Mouse (Mus musculus) liver, embryonic 11.5 days (tissue): ENCODE data around the gene Csrnp2. TPM values are rescaled to one million over a fixed set of nuclear protein-coding genes. Genes with fewer than 3 reads are reported as not detected.
"Not testable (repeated sequence)": the region's sequence is repeated elsewhere in the genome, so short reads cannot be mapped to it uniquely, and the experiment has no call there.

Source experiments
- ATAC-seq: fragments of 200-750 bp; cut with Nextera tagmentation; replicated peaks from 2 replicates; pipeline ENCODE4 v1.8.0; 2017; ENCODE audit warnings: moderate number of reproducible peaks, mild to moderate bottlenecking, moderate TSS enrichment, moderate library complexity; ENCODE audit not compliant: low FRiP score
- DNase-seq: peaks from one replicate; pipeline ENCODE4 v3.0.0-alpha.2; 2017; ENCODE audit warnings: low spot score
- H3K27ac ChIP-seq: fragments of 300-500 bp; sonication (generic); 2 replicates; pipeline ENCODE4 v1.5.1; 2014; ENCODE audit warnings: mild to moderate bottlenecking, low read depth, low read length, control low read depth
- H3K27me3 ChIP-seq: fragments of 300-500 bp; sonication (generic); replicated peaks from 2 replicates; pipeline ENCODE4 v1.6.1; 2014; ENCODE audit warnings: low read length, mixed read lengths; ENCODE audit not compliant: control insufficient read depth, insufficient read depth
- H3K36me3 ChIP-seq: fragments of 300-500 bp; sonication (generic); 2 replicates; pipeline ENCODE4 v1.6.1; 2014; ENCODE audit warnings: mild to moderate bottlenecking, low read length, moderate library complexity, mixed read lengths; ENCODE audit not compliant: control insufficient read depth, insufficient read depth
- H3K4me1 ChIP-seq: fragments of 300-500 bp; sonication (generic); replicated peaks from 2 replicates; pipeline ENCODE4 v1.6.1; 2014; ENCODE audit warnings: low read length, mixed read lengths; ENCODE audit not compliant: control insufficient read depth, insufficient read depth
- H3K4me2 ChIP-seq: fragments of 300-500 bp; sonication (generic); 2 replicates; pipeline ENCODE4 v1.6.1; 2014; ENCODE audit warnings: mild to moderate bottlenecking, control low read depth, moderate library complexity
- H3K4me3 ChIP-seq: fragments of 300-500 bp; sonication (generic); 2 replicates; pipeline ENCODE4 v1.5.1; 2014; ENCODE audit warnings: low read depth, low read length, control low read depth
- H3K9ac ChIP-seq: fragments of 300-500 bp; sonication (generic); 2 replicates; pipeline ENCODE4 v1.6.1; 2014; ENCODE audit warnings: low read depth, low read length, control low read depth
- H3K9me3 ChIP-seq: fragments of 300-500 bp; sonication (generic); 2 replicates; pipeline ENCODE4 v1.6.1; 2016; ENCODE audit warnings: low read length, inconsistent platforms, mixed read lengths; ENCODE audit not compliant: control insufficient read depth
- WGBS: fragments of 180-500 bp; shearing (Covaris S2); extraction: QIAGEN DNeasy Blood & Tissue Kit; methylation state at CpG from one replicate; pipeline ENCODE4 v1.1.7; 2014; 5-methylcytosine and 5-hydroxymethylcytosine counted together
- polyA plus RNA-seq: library from polyadenylated mRNA; unstranded; fragments of >200 nt; fragmentation: Nextera tagmentation; extraction: Ambion mirVana; gene quantifications from 2 replicates; pipeline ENCODE4 v1.2.1, GENCODE M21; 2014

Csrnp2 gene
- polyA plus RNA-seq, 1 experiment from 2014 or later, result 7.5 TPM

- Histone ChIP-seq H3K9ac (no peak overlapping the region), H3K27me3 (no peaks in the 10 kb centered on the region), H3K27ac (no peak overlapping the region), H3K4me3 (no peak overlapping the region), H3K9me3 (no peaks in the 10 kb centered on the region), H3K4me2 (no peak overlapping the region), H3K4me1 (no peaks in the 10 kb centered on the region), H3K36me3 (peaks cover 4% of the 10 kb centered on the region; the same call in 1 of the 2 replicates)
- ATAC-seq (no peak), DNase-seq (no peak)
- 89% methylated on average over 14 of the region's 14 CpGs for WGBS
These were observed 25.0 kb upstream of the Csrnp2 start for GRCm38 (mm10) chr15:100520306-100520705.

GRCm38 (mm10) chr15:100515121-100515520, 19.8 kb upstream of the Csrnp2 start:
- 84% methylated on average over 2 of the region's 2 CpGs for WGBS
- Histone ChIP-seq H3K36me3 (peaks cover 19% of the 10 kb centered on the region), H3K4me2 (no peak overlapping the region)

GRCm38 (mm10) chr15:100513387-100513786, 18.1 kb upstream of the Csrnp2 start:
- no peak overlapping the region for H3K4me3 ChIP-seq
- peaks cover 24% of the 10 kb centered on the region for H3K36me3 ChIP-seq
- DNase-seq (no peak), ATAC-seq (no peak)
- no peak overlapping the region for H3K27ac ChIP-seq
- H3K9ac ChIP-seq, result no peak overlapping the region
- H3K27me3 ChIP-seq, result no peaks in the 10 kb centered on the region
- no peak overlapping the region for H3K4me2 ChIP-seq
- WGBS, result 83% methylated on average over 4 of the region's 4 CpGs
- no peaks in the 10 kb centered on the region for H3K9me3 ChIP-seq
- H3K4me1 ChIP-seq, result no peaks in the 10 kb centered on the region

More at GRCm38 (mm10) chr15:100515121-100515520, 19.8 kb upstream of the Csrnp2 start:
- Histone ChIP-seq H3K9me3 (no peaks in the 10 kb centered on the region), H3K27ac (no peak overlapping the region), H3K4me1 (no peaks in the 10 kb centered on the region), H3K9ac (no peak overlapping the region), H3K27me3 (no peaks in the 10 kb centered on the region), H3K4me3 (no peak overlapping the region)
- DNase-seq (no peak), ATAC-seq (no peak)

- Histone ChIP-seq H3K9ac (no peak overlapping the region), H3K27me3 (no peaks in the 10 kb centered on the region), H3K27ac (no peak overlapping the region), H3K36me3 (peaks cover 28% of the 10 kb centered on the region), H3K4me1 (no peaks in the 10 kb centered on the region), H3K9me3 (no peaks in the 10 kb centered on the region), H3K4me2 (no peak overlapping the region), H3K4me3 (no peak overlapping the region)
- ATAC-seq (no peak), DNase-seq (no peak)
- WGBS, result 93% methylated on average over 11 of the region's 11 CpGs
These were observed 14.8 kb upstream of the Csrnp2 start for GRCm38 (mm10) chr15:100510072-100510471.

GRCm38 (mm10) chr15:100508454-100509167, 13.3 kb upstream of the Csrnp2 start:
- Histone ChIP-seq H3K36me3 (peaks cover 30% of the 10 kb centered on the region), H3K4me2 (no peak overlapping the region), H3K27ac (no peak overlapping the region), H3K4me3 (no peak overlapping the region), H3K9ac (no peak overlapping the region), H3K4me1 (no peaks in the 10 kb centered on the region), H3K27me3 (no peaks in the 10 kb centered on the region), H3K9me3 (no peaks in the 10 kb centered on the region)
- ATAC-seq (no peak), DNase-seq (no peak)
- 85% methylated on average over 13 of the region's 13 CpGs for WGBS

- not testable (repeated sequence) for H3K4me2 ChIP-seq, H3K9me3 ChIP-seq, H3K36me3 ChIP-seq, H3K27me3 ChIP-seq, H3K27ac ChIP-seq, ATAC-seq, H3K4me3 ChIP-seq, H3K4me1 ChIP-seq, DNase-seq, H3K9ac ChIP-seq
- 83% methylated on average over 8 of the region's 8 CpGs for WGBS
These were observed 4.2 kb upstream of the Csrnp2 start for GRCm38 (mm10) chr15:100499506-100499905.

GRCm38 (mm10) chr15:100494647-100495046, 641 bp downstream of the Csrnp2 start:
- ATAC-seq (peak; percentile 66), DNase-seq (no peak)
- Histone ChIP-seq H3K27me3 (no peaks in the 10 kb centered on the region), H3K9ac (peak overlapping the region; percentile 85), H3K4me3 (peak overlapping the region; percentile 76), H3K36me3 (0 out of 2 replicates have a peak, but pooled peaks cover 2% of the 10 kb centered on the region), H3K9me3 (no peaks in the 10 kb centered on the region), H3K4me1 (peaks cover 18% of the 10 kb centered on the region), H3K4me2 (peak overlapping the region; percentile 99), H3K27ac (peak overlapping the region; percentile 77)
- WGBS, result under 1% methylated on average over 29 of the region's 29 CpGs

GRCm38 (mm10) chr15:100491966-100492365, 3.3 kb downstream of the Csrnp2 start:
- Histone ChIP-seq H3K4me2 (no peak overlapping the region), H3K27ac (no peak overlapping the region), H3K9me3 (no peaks in the 10 kb centered on the region), H3K9ac (no peak overlapping the region), H3K4me3 (no peak overlapping the region), H3K36me3 (no peaks in the 10 kb centered on the region; the same call in 1 of the 2 replicates), H3K27me3 (no peaks in the 10 kb centered on the region), H3K4me1 (peaks cover 21% of the 10 kb centered on the region)
- DNase-seq, result no peak
- 85% methylated on average over 9 of the region's 9 CpGs for WGBS
- ATAC-seq, result no peak

GRCm38 (mm10) chr15:100489263-100489662, 6.0 kb downstream of the Csrnp2 start:
- no peak overlapping the region for H3K4me3 ChIP-seq
- no peak overlapping the region for H3K9ac ChIP-seq
- no peak for ATAC-seq
- H3K9me3 ChIP-seq, result no peaks in the 10 kb centered on the region
- H3K4me1 ChIP-seq, result peaks cover 17% of the 10 kb centered on the region
- DNase-seq, result no peak
- no peak overlapping the region for H3K27ac ChIP-seq
- WGBS, result 82% methylated on average over 15 of the region's 15 CpGs
- no peaks in the 10 kb centered on the region for H3K27me3 ChIP-seq
- no peaks in the 10 kb centered on the region; the same call in 1 of the 2 replicates for H3K36me3 ChIP-seq
- no peak overlapping the region for H3K4me2 ChIP-seq
